Mouse (Mus musculus): ENCODE measurements at regions not wholly inside any gene's neighbourhood (a gene's known extent, or its start where the extent isn't known, plus 50 kb on each side); places are given as distances from the start of the nearest gene placed in this dataset.

GRCm38 (mm10) chr8:53821148-53821547, 182.3 kb upstream of the Neil3 start:
- H3K4me2 ChIP-seq (ENCODE audit: low read depth, low read length), result no peak overlapping the region
- H3K9ac ChIP-seq (replicated peaks; ENCODE audit: low read depth, low read length), result no peak overlapping the region
- ATAC-seq (ENCODE audit: insufficient read depth, low read depth) (no peak), DNase-seq (ENCODE audit: low spot score) (no peak)
- H3K4me1 ChIP-seq (ENCODE audit: control insufficient read depth, insufficient read depth), result no peaks in the 10 kb centered on the region
- 56% methylated on average over 1 of the region's 1 CpGs for WGBS
- no peaks in the 10 kb centered on the region for H3K27me3 ChIP-seq (ENCODE audit: control insufficient read depth, insufficient read depth, low read length)
- no peaks in the 10 kb centered on the region for H3K36me3 ChIP-seq (replicated peaks; ENCODE audit: control insufficient read depth, insufficient read depth, low read length)
- TF ChIP-seq CTCF (IDR thresholded peaks at IDR 0.05; ENCODE audit: low read depth), result no peak
- no peak for TF ChIP-seq EP300 (IDR thresholded peaks at IDR 0.05; ENCODE audit: low read depth)
- H3K9me3 ChIP-seq (replicated peaks; ENCODE audit: control insufficient read depth, low read length), result no peaks in the 10 kb centered on the region
- no peak overlapping the region for H3K27ac ChIP-seq (ENCODE audit: low read depth)
- no peak overlapping the region for H3K4me3 ChIP-seq (ENCODE audit: low read depth, low read length)

GRCm38 (mm10) chr8:53827395-53827794, 188.5 kb upstream of the Neil3 start:
- H3K4me3 ChIP-seq (ENCODE audit: low read depth, low read length), result no peak overlapping the region

GRCm38 (mm10) chr8:53847821-53848220, 209.0 kb upstream of the Neil3 start:
- Histone ChIP-seq H3K4me2 (ENCODE audit: low read depth, low read length) (no peak overlapping the region), H3K27me3 (ENCODE audit: control insufficient read depth, insufficient read depth, low read length) (no peaks in the 10 kb centered on the region), H3K36me3 (replicated peaks; ENCODE audit: control insufficient read depth, insufficient read depth, low read length) (no peaks in the 10 kb centered on the region), H3K27ac (ENCODE audit: low read depth) (no peak overlapping the region), H3K4me1 (ENCODE audit: control insufficient read depth, insufficient read depth) (no peaks in the 10 kb centered on the region), H3K4me3 (ENCODE audit: low read depth, low read length) (no peak overlapping the region), H3K9ac (replicated peaks; ENCODE audit: low read depth, low read length) (no peak overlapping the region), H3K9me3 (replicated peaks; ENCODE audit: control insufficient read depth, low read length) (no peaks in the 10 kb centered on the region)
- ATAC-seq (ENCODE audit: insufficient read depth, low read depth), result no peak
- TF ChIP-seq CTCF (IDR thresholded peaks at IDR 0.05; ENCODE audit: low read depth), result no peak
- no peak for TF ChIP-seq EP300 (IDR thresholded peaks at IDR 0.05; ENCODE audit: low read depth)
- DNase-seq (ENCODE audit: low spot score), result no peak

More at GRCm38 (mm10) chr8:53827395-53827794, 188.5 kb upstream of the Neil3 start:
- TF ChIP-seq EP300 (IDR thresholded peaks at IDR 0.05; ENCODE audit: low read depth), result no peak
- no peak for TF ChIP-seq CTCF (IDR thresholded peaks at IDR 0.05; ENCODE audit: low read depth)
- H3K27ac ChIP-seq (ENCODE audit: low read depth), result no peak overlapping the region
- no peak for ATAC-seq (ENCODE audit: insufficient read depth, low read depth)
- H3K4me2 ChIP-seq (ENCODE audit: low read depth, low read length), result no peak overlapping the region
- WGBS, result 89% methylated on average over 1 of the region's 1 CpGs
- H3K9ac ChIP-seq (replicated peaks; ENCODE audit: low read depth, low read length), result no peak overlapping the region
- no peaks in the 10 kb centered on the region for H3K9me3 ChIP-seq (replicated peaks; ENCODE audit: control insufficient read depth, low read length)
- no peaks in the 10 kb centered on the region for H3K36me3 ChIP-seq (replicated peaks; ENCODE audit: control insufficient read depth, insufficient read depth, low read length)
- H3K4me1 ChIP-seq (ENCODE audit: control insufficient read depth, insufficient read depth), result no peaks in the 10 kb centered on the region
- H3K27me3 ChIP-seq (ENCODE audit: control insufficient read depth, insufficient read depth, low read length), result no peaks in the 10 kb centered on the region
- no peak for DNase-seq (ENCODE audit: low spot score)

- no peak overlapping the region for H3K4me2 ChIP-seq (ENCODE audit: low read depth, low read length)
- no peak overlapping the region for H3K27ac ChIP-seq (ENCODE audit: low read depth)
- no peak overlapping the region for H3K4me3 ChIP-seq (ENCODE audit: low read depth, low read length)
- no peak for TF ChIP-seq CTCF (IDR thresholded peaks at IDR 0.05; ENCODE audit: low read depth)
- no peak for TF ChIP-seq EP300 (IDR thresholded peaks at IDR 0.05; ENCODE audit: low read depth)
- H3K27me3 ChIP-seq (ENCODE audit: control insufficient read depth, insufficient read depth, low read length), result no peaks in the 10 kb centered on the region
- ATAC-seq (ENCODE audit: insufficient read depth, low read depth) (no peak), DNase-seq (ENCODE audit: low spot score) (no peak)
- WGBS, result 57% methylated on average over 1 of the region's 1 CpGs
- H3K9ac ChIP-seq (replicated peaks; ENCODE audit: low read depth, low read length), result no peak overlapping the region
- no peaks in the 10 kb centered on the region for H3K36me3 ChIP-seq (replicated peaks; ENCODE audit: control insufficient read depth, insufficient read depth, low read length)
- H3K9me3 ChIP-seq (replicated peaks; ENCODE audit: control insufficient read depth, low read length), result no peaks in the 10 kb centered on the region
- H3K4me1 ChIP-seq (ENCODE audit: control insufficient read depth, insufficient read depth), result no peaks in the 10 kb centered on the region
These were observed 208.8 kb upstream of the Vegfc start for GRCm38 (mm10) chr8:53868567-53868966.

- TF ChIP-seq EP300 (IDR thresholded peaks at IDR 0.05; ENCODE audit: low read depth) (no peak), CTCF (IDR thresholded peaks at IDR 0.05; ENCODE audit: low read depth) (peak; percentile 73)
- WGBS, result 61% methylated on average over 8 of the region's 8 CpGs
- no peak overlapping the region for H3K4me3 ChIP-seq (ENCODE audit: low read depth, low read length)
- no peak overlapping the region for H3K27ac ChIP-seq (ENCODE audit: low read depth)
- H3K36me3 ChIP-seq (replicated peaks; ENCODE audit: control insufficient read depth, insufficient read depth, low read length), result no peaks in the 10 kb centered on the region
- H3K9ac ChIP-seq (replicated peaks; ENCODE audit: low read depth, low read length), result no peak overlapping the region
- no peak overlapping the region for H3K4me2 ChIP-seq (ENCODE audit: low read depth, low read length)
- no peak for ATAC-seq (ENCODE audit: insufficient read depth, low read depth)
- H3K9me3 ChIP-seq (replicated peaks; ENCODE audit: control insufficient read depth, low read length), result no peaks in the 10 kb centered on the region
- H3K27me3 ChIP-seq (ENCODE audit: control insufficient read depth, insufficient read depth, low read length), result no peaks in the 10 kb centered on the region
- peak; percentile 16 for DNase-seq (ENCODE audit: low spot score)
- no peaks in the 10 kb centered on the region for H3K4me1 ChIP-seq (ENCODE audit: control insufficient read depth, insufficient read depth)
These were observed 207.3 kb upstream of the Vegfc start for GRCm38 (mm10) chr8:53869997-53870596.

GRCm38 (mm10) chr8:53872033-53872619, 205.3 kb upstream of the Vegfc start:
- Histone ChIP-seq H3K9me3 (replicated peaks; ENCODE audit: control insufficient read depth, low read length) (no peaks in the 10 kb centered on the region), H3K4me1 (ENCODE audit: control insufficient read depth, insufficient read depth) (no peaks in the 10 kb centered on the region), H3K27me3 (ENCODE audit: control insufficient read depth, insufficient read depth, low read length) (no peaks in the 10 kb centered on the region), H3K4me2 (ENCODE audit: low read depth, low read length) (no peak overlapping the region), H3K4me3 (ENCODE audit: low read depth, low read length) (no peak overlapping the region), H3K36me3 (replicated peaks; ENCODE audit: control insufficient read depth, insufficient read depth, low read length) (no peaks in the 10 kb centered on the region), H3K9ac (replicated peaks; ENCODE audit: low read depth, low read length) (no peak overlapping the region), H3K27ac (ENCODE audit: low read depth) (no peak overlapping the region)
- no peak for DNase-seq (ENCODE audit: low spot score)
- WGBS, result 65% methylated on average over 4 of the region's 4 CpGs
- TF ChIP-seq EP300 (IDR thresholded peaks at IDR 0.05; ENCODE audit: low read depth) (no peak), CTCF (IDR thresholded peaks at IDR 0.05; ENCODE audit: low read depth) (no peak)
- no peak for ATAC-seq (ENCODE audit: insufficient read depth, low read depth)

Measured in heart, postnatal 0 days (tissue).